Mouse (Mus musculus) Patski (cell line): ENCODE data around the gene Ufsp1. TPM values are rescaled to one million over a fixed set of nuclear protein-coding genes. Genes with fewer than 3 reads are reported as not detected.

Experiments used
- ATAC-seq: fragments of 100-300 bp; one replicate; pipeline ENCODE4 v1.8.0; 2021
- CTCF ChIA-PET: fragments of 350-600 bp; sonication (Branson Sonifier 250); formaldehyde crosslinking; loops from one replicate; lab custom pipeline; 2022; ENCODE audit warnings: inconsistent platforms; lab: Charles Lee
- POLR2A ChIA-PET: fragments of 350-600 bp; sonication (Branson Sonifier 250); formaldehyde crosslinking; loops from one replicate; lab custom pipeline; 2022; ENCODE audit warnings: antibody characterized with exemption, inconsistent platforms; lab: Charles Lee
- DNase-seq: peaks from one replicate; pipeline ENCODE4 v3.0.0-alpha.2; 2011; ENCODE audit warnings: low read depth, low spot score
- H3K27me3 ChIP-seq: fragments of 371-371 bp; one replicate; pipeline ENCODE4 v1.5.1; 2021
- CTCF ChIP-seq: fragments of 100-300 bp; IDR thresholded peaks from one replicate; pipeline ENCODE4 v1.5.1; 2021
- in situ Hi-C: fragments of 300-500 bp; cut with MboI; formaldehyde crosslinking; loops from 3 replicates; pipeline ENCODE4 v1.11.1; 2018; ENCODE audit warnings: low pct_unique_long_range_greater_than_20kb, mixed read lengths
- polyA plus RNA-seq: library from polyadenylated mRNA; unstranded; gene quantifications from one replicate; pipeline ENCODE4 v1.2.3, GENCODE M21; 2021

The Ufsp1 gene
- polyA plus RNA-seq, 1 experiment from 2014 or later: 13.0 TPM

DNA sequence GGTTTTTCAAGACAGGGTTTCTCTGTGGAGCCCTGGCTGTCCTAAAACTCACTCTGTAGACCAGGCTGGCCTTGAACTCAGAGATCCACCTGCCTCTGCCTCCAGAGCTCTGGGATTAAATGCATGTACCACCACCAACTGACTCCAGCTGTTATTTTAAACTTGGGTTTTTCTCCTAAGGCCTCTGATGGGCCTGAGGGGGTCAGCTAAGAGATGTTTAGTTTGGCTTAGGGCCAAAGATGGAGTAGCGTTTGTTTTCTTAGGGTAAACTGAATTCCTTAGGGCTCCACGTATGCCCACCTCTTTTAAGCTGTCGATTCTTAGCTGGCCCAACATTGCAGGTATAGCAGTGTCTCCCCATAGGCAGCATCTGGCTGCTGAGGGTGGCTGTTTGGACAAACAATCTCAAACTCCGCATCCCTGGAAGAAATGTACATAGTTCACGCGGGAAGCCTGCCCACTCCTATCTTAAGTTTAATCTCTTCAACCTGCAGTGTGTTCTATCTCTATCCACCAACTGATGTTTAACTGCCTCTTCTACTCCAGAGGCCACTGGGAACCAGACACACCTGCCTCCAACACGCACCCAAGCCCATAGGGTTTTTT lies 48.1 kb downstream of the Ufsp1 start:
- no peaks in the 10 kb centered on the region for H3K27me3 ChIP-seq
- ChIA-PET CTCF (interaction anchor here (2.2 to 3.1 kb wide), 2 partner anchors 9 to 17 kb away, joined by 7 to 12 read pairs; partner anchors contain the start of gene Slc12a9), POLR2A (interaction anchor here (0.7 kb wide), 1 partner anchor 57 kb away, joined by 6 read pairs; no protein-coding TSS in a partner anchor)
- in situ Hi-C loops: no loop called here
- TF ChIP-seq CTCF: no peak
- no peak for DNase-seq
- no peak for ATAC-seq

DNA sequence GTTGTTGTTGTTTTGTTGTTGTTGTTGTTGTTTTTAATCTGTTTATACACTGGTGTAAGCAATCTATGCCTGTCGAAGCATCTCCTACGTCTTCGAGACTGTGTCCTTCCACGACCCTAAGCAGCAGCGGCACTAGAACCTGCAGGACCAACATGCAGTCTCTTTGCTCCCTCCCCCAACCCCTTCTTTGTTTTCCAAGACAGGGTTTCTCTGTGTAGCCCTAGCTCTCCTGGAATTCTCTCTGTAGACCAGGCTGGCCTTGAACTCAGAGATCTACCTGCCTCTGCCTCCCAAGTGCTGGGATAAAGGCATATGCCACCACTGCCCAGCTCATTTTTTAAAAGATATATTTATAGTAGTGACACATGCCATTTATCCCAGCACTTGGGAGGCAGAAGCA lies 49.0 kb downstream of the Ufsp1 start:
- no peak for ATAC-seq
- in situ Hi-C loops: no loop called here
- no peak for DNase-seq
- no peak for TF ChIP-seq CTCF
- CTCF ChIA-PET: interaction anchor here (0.9 to 3.1 kb wide), 2 partner anchors 10 to 129 kb away, joined by 3 to 12 read pairs; partner anchors contain the start of gene Slc12a9
- no peaks in the 10 kb centered on the region for H3K27me3 ChIP-seq
- POLR2A ChIA-PET: interaction anchor here (0.7 kb wide), 1 partner anchor 31 kb away, joined by 3 read pairs; no protein-coding TSS in a partner anchor

DNA sequence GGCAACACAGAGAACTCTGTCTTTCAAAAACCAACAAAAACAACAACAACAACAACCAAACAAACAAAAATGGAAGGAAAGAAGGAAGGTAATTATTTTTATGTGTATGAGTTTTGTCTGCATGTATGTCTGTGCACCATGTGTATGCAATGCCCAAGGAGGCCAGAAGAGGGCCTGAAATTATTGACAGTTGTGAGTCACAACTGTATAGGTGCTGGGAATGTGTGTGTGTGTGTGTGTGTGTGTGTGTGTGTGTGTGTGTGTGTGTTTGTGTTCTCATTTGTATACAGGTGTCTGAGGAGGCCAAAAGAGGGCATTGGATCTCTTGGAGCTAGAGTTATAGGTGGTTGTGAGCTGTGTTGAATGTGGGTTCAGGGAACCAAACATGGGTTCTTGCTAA lies 49.4 kb downstream of the Ufsp1 start:
- DNase-seq (no peak), ATAC-seq (no peak)
- CTCF ChIA-PET: interaction anchor here (0.9 to 3.1 kb wide), 3 partner anchors 9 to 129 kb away, joined by 3 to 12 read pairs (median 3); partner anchors contain the start of gene Slc12a9
- in situ Hi-C loops: no loop called here
- TF ChIP-seq CTCF: no peak
- POLR2A ChIA-PET: interaction anchor here (1.3 kb wide), 1 partner anchor 14 kb away, joined by 4 read pairs; no protein-coding TSS in a partner anchor
- H3K27me3 ChIP-seq: no peaks in the 10 kb centered on the region

Other genes with a start within 250 kb of the Ufsp1 start
- gene Ap1s1, start 248.5 kb upstream of the Ufsp1 start, polyA plus RNA-seq: 240 TPM
- 151 TPM for gene Serpine1, start 222.4 kb upstream of the Ufsp1 start, polyA plus RNA-seq
- 35.6 TPM for gene Trim56, start 178.4 kb upstream of the Ufsp1 start, polyA plus RNA-seq
- not detected for gene Muc3, start 145.3 kb upstream of the Ufsp1 start, polyA plus RNA-seq
- gene Muc3a, start 82.2 kb upstream of the Ufsp1 start, polyA plus RNA-seq: not detected
- 1.8 TPM for gene Ache, start 7.1 kb upstream of the Ufsp1 start, polyA plus RNA-seq
- 268 TPM for gene Srrt, start 13.0 kb downstream of the Ufsp1 start, polyA plus RNA-seq
- gene Trip6, start 19.8 kb downstream of the Ufsp1 start, polyA plus RNA-seq: 155 TPM
- 27.5 TPM for gene Slc12a9, start 39.0 kb downstream of the Ufsp1 start, polyA plus RNA-seq
- 109 TPM for gene Ephb4, start 55.5 kb downstream of the Ufsp1 start, polyA plus RNA-seq
- gene Zan, start 182.4 kb downstream of the Ufsp1 start, polyA plus RNA-seq: 7.9 TPM
- 43.2 TPM for gene Pop7, start 207.9 kb downstream of the Ufsp1 start, polyA plus RNA-seq
- 55.9 TPM for gene Gigyf1, start 223.9 kb downstream of the Ufsp1 start, polyA plus RNA-seq
- not detected for gene Epo, start 238.6 kb downstream of the Ufsp1 start, polyA plus RNA-seq
- 963 TPM for gene Gnb2, start 238.9 kb downstream of the Ufsp1 start, polyA plus RNA-seq